ENCODE assay signal across 38 mouse cellular contexts in the genomic region with DNA sequence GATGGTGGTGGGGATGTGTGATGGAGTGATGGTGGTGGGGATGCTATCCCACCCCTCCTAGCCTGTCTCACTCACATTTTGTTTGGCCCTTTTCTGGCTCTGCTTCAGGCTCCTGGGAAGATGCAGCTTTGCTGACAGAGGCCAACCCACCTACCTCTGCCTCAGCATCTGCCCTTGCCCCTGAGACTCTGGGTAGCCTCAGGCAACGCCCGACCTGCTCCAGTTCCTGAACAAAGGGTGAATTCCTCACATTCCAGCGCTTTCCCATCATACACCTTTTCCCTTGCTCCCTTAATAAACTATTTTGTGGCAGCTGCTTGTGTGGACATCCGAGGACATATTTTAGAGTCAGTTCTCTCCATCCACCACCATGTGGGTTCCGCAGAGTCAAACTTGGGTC. TPM values are rescaled to one million over a fixed set of nuclear protein-coding genes. Genes with fewer than 3 reads are reported as not detected.
"Had no signal": no experiment of that assay in that cellular context is flagged by ENCODE, and none has a peak within 500 bp of the region (broad histone marks: within the 10 kb centered on the region; RNA-seq: fewer than 3 reads in every experiment).

No protein-coding gene starts in this region.

- ATAC-seq: hindbrain, postnatal 0 days; intestine, embryonic 16.5 days; liver, embryonic 12.5 days had no signal

- H3K27ac ChIP-seq: heart, adult 2 months; heart, embryonic 13.5 days; heart, embryonic 15.5 days; hindbrain, embryonic 13.5 days; hindbrain, embryonic 15.5 days; hindbrain, postnatal 0 days; kidney, embryonic 15.5 days; kidney, postnatal 0 days; left cerebral cortex, adult 2 months; limb, embryonic 13.5 days; limb, embryonic 15.5 days; liver, embryonic 12.5 days; liver, embryonic 14.5 days had no signal

- H3K9ac ChIP-seq: heart, embryonic 13.5 days; heart, embryonic 15.5 days; hindbrain, embryonic 13.5 days; hindbrain, embryonic 15.5 days; kidney, embryonic 15.5 days; limb, embryonic 13.5 days; limb, embryonic 15.5 days; liver, embryonic 12.5 days; liver, embryonic 14.5 days had no signal

- H3K4me2 ChIP-seq: heart, embryonic 11.5 days; heart, embryonic 13.5 days; heart, embryonic 15.5 days; hindbrain, embryonic 13.5 days; hindbrain, embryonic 15.5 days; kidney, embryonic 15.5 days; limb, embryonic 13.5 days; limb, embryonic 15.5 days; liver, embryonic 12.5 days had no signal

- H3K27me3 ChIP-seq: heart, embryonic 13.5 days; heart, embryonic 15.5 days; hindbrain, embryonic 13.5 days; hindbrain, embryonic 15.5 days; kidney, embryonic 15.5 days; limb, embryonic 13.5 days; limb, embryonic 15.5 days had no signal

- H3K4me3 ChIP-seq: heart, adult 2 months; heart, embryonic 13.5 days; heart, embryonic 15.5 days; hindbrain, embryonic 13.5 days; hindbrain, embryonic 15.5 days; kidney, embryonic 15.5 days; left cerebral cortex, adult 2 months; limb, embryonic 13.5 days; limb, embryonic 15.5 days; liver, embryonic 12.5 days had no signal

- H3K9me3 ChIP-seq: heart, embryonic 13.5 days; heart, embryonic 15.5 days; hindbrain, embryonic 13.5 days; hindbrain, embryonic 15.5 days; kidney, embryonic 15.5 days; limb, embryonic 13.5 days; limb, embryonic 15.5 days; liver, embryonic 12.5 days had no signal

- H3K4me1 ChIP-seq: hindbrain, embryonic 15.5 days had no signal

- DNase-seq: gastrocnemius, postnatal 14 days; gastrocnemius, postnatal 36 days; heart, adult 11 months; heart, adult 2 months; heart, postnatal 14 days; heart, postnatal 36 days; kidney, adult 11 months; kidney, adult 2 months; kidney, adult 9 months; kidney, postnatal 14 days; kidney, postnatal 36 days; layer of hippocampus, adult 9-11 months; left cerebral cortex, postnatal 4 days had no signal

RNA-seq across cellular contexts. Expression of a gene that starts 2.2 kb away (rescaled TPM):
- total RNA-seq: hematopoietic stem cell, adult 5-6 weeks had no signal

RNA-seq across cellular contexts. Expression of a gene that starts 9.4 kb away (rescaled TPM):
- total RNA-seq: gastrocnemius, adult 18-20 months; gastrocnemius, adult 8-10 months; gastrocnemius, postnatal 14 days; gastrocnemius, postnatal 36 days; heart, adult 2 months; heart, postnatal 14 days; heart, postnatal 36 days; hematopoietic stem cell, adult 5-6 weeks; liver, adult 2 months had no signal

RNA-seq across cellular contexts. Expression of a gene that starts 18.8 kb away (rescaled TPM):
- total RNA-seq: gastrocnemius, postnatal 14 days; heart, adult 2 months; heart, postnatal 14 days; heart, postnatal 36 days; hematopoietic stem cell, adult 5-6 weeks; hindbrain, postnatal 0 days; layer of hippocampus, adult 18-20 months; layer of hippocampus, adult 8-10 months; left cerebral cortex, adult 2 months; left cerebral cortex, postnatal 25 days; left cerebral cortex, postnatal 4 days had no signal
- polyA plus RNA-seq: heart, adult 2 months; heart, embryonic 11.5 days; heart, embryonic 13.5 days; heart, embryonic 15.5 days; heart, postnatal 0 days; hindbrain, embryonic 11.5 days; hindbrain, embryonic 13.5 days; hindbrain, embryonic 15.5 days; hindbrain, postnatal 0 days; intestine, embryonic 14.5 days; intestine, embryonic 16.5 days; kidney, embryonic 15.5 days; kidney, postnatal 0 days; limb, embryonic 11.5 days; limb, embryonic 13.5 days; limb, embryonic 15.5 days; liver, adult 2 months; liver, embryonic 12.5 days had no signal
